Mouse (Mus musculus): Measurements from ENCODE around the gene Gm42906.

Gm42906 gene

DNA sequence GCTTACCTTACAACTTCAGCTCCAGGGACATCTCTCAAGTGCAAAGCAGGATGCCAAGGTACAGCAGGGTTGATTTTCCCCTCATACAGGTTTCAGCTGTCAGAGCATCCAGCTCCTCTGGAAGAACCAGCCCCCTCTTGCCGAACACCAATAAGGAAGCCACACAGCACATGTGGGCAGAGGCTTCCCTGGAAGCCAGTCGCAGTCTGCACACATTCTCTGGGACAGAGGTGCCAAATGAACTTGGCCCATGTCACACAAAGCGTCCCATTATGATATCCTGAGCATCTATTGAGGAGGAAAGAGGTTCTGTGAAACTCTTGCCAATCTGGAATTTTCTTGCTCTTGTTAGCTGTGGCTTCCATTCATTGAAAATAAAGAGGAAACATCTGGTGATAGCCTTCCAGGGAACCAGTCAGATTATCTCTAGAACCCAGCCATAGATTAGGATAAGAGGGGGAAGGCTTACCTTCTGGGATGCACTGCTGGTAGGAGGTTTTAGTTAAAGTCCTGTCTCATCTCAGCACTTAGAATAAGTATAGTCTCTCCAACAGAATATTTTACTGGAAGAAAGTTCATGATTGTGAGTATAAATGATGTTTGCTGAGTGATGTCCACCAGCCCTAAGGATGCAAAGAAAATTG, at the start of gene Gm42906:
TSS of gene Gm42906 (minus strand) at position 51 of the 644 bp plus-strand sequence.
- H3K27me3 ChIP-seq (ENCODE audit: control insufficient read depth, insufficient read depth, low read length, poor library complexity, severe bottlenecking) = no peaks in the 10 kb centered on the region
- DNase-seq (ENCODE audit: low read depth, low spot score) = no peak
- no peaks in the 10 kb centered on the region for H3K36me3 ChIP-seq (ENCODE audit: control insufficient read depth, insufficient read depth, low read length, poor library complexity, severe bottlenecking)

DNA sequence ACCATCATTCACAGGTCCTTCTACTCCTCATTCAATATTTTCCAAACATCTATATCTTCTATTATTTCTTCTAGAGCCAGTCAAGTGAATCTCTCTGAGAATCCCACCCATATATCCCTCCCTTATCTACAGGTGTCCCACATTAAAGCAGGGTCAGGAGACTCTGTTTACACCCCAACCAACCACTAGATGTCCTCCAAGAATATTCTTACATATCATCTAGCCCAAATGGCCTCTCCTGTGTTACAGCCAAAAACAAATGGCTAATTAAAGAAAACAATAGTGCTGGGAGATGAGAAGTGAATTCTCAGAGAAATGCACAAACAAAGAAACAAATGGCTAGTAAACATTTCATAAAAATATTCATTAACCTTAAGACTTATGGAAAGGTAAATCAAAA, 17.7 kb upstream of the Gm42906 start:
- no peaks in the 10 kb centered on the region for H3K36me3 ChIP-seq (ENCODE audit: control insufficient read depth, insufficient read depth, low read length, poor library complexity, severe bottlenecking)
- DNase-seq (ENCODE audit: low read depth, low spot score) = peak; percentile 39
- no peaks in the 10 kb centered on the region for H3K27me3 ChIP-seq (ENCODE audit: control insufficient read depth, insufficient read depth, low read length, poor library complexity, severe bottlenecking)

DNA sequence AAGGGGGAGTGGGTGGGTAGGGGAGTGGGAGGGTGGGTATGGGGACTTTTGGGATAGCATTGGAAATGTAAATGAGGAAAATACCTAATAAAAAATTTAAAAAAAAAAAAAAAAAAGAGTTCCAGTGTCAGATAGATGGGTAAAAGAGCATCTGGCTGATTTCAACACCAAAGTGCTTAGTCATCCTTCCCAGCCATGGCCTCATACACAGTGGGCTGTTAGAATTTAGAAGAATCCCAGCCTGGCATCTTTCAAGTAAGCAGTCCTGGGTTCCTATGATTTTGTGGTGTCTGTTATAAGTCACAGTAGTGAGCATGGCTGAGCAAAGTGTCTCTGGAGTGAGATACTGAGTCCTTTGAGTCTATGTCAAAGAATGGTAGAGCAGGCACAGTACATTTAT, 7.1 kb upstream of the Gm42906 start:
- Histone ChIP-seq H3K36me3 (ENCODE audit: control insufficient read depth, insufficient read depth, low read length, poor library complexity, severe bottlenecking) (no peaks in the 10 kb centered on the region), H3K27me3 (ENCODE audit: control insufficient read depth, insufficient read depth, low read length, poor library complexity, severe bottlenecking) (no peaks in the 10 kb centered on the region)
- DNase-seq (ENCODE audit: low read depth, low spot score) = no peak

DNA sequence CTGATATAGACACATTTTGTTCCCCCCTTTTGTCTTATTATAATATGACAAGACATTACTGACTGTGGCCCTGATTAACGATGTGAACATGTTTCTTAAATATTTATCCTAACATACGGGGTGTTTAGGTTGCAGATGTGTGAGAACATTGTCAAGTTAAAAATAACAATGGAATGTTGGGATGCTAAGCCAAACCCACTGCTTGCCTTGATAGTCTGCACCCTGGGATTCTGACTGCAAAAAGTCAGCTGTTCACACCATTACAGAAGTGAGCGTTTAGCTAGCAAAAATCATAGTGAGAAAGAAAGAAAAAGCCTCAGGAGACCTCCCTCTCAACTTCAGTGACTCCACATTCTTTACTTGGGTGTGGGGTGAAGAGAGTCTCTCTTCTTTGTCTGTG, 1.5 kb downstream of the Gm42906 start:
- Histone ChIP-seq H3K36me3 (ENCODE audit: control insufficient read depth, insufficient read depth, low read length, poor library complexity, severe bottlenecking) (no peaks in the 10 kb centered on the region), H3K27me3 (ENCODE audit: control insufficient read depth, insufficient read depth, low read length, poor library complexity, severe bottlenecking) (no peaks in the 10 kb centered on the region)
- no peak for DNase-seq (ENCODE audit: low read depth, low spot score)

DNA sequence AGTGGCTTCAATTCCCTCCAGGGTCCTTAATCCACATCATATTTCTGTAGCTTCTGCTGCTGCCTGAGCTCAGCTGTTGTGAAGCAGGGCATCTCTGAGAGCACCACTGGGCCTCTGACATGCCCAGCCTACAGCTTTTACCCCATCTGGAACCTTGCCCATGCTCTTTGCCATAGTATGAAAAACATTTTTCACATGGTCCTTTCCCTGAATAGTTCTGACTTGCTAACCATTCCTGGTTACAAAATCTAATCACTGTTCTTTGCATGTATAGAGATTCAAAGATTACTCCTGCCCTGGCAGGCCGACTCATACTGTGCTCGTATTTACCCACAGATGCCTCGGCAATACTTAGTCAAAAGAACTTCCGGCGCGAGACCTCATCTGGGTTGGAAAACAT, 5.3 kb downstream of the Gm42906 start:
- no peak for DNase-seq (ENCODE audit: low read depth, low spot score)
- no peaks in the 10 kb centered on the region for H3K36me3 ChIP-seq (ENCODE audit: control insufficient read depth, insufficient read depth, low read length, poor library complexity, severe bottlenecking)
- H3K27me3 ChIP-seq (ENCODE audit: control insufficient read depth, insufficient read depth, low read length, poor library complexity, severe bottlenecking) = no peaks in the 10 kb centered on the region

DNA sequence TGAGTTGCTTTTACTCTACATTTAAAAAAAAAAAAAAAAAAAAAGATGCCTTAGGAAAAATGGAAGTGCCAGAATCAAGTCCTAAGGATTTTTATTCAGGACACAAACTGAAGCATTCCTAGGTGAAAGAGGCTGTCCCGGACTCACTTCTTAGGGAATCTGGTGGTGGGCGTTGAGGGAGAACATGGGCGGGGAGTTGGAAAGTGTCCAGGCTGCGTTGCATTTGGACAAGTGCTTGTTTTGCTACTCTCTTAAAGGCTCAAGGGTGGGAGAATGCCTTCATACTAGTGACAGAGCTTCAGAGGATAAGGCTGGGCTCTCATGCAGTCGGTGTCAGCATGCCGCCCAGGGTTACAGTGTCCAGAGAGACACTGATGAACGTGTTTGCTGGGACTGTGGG, 6.1 kb downstream of the Gm42906 start:
- Histone ChIP-seq H3K36me3 (ENCODE audit: control insufficient read depth, insufficient read depth, low read length, poor library complexity, severe bottlenecking) (no peaks in the 10 kb centered on the region), H3K27me3 (ENCODE audit: control insufficient read depth, insufficient read depth, low read length, poor library complexity, severe bottlenecking) (no peaks in the 10 kb centered on the region)
- no peak for DNase-seq (ENCODE audit: low read depth, low spot score)

DNA sequence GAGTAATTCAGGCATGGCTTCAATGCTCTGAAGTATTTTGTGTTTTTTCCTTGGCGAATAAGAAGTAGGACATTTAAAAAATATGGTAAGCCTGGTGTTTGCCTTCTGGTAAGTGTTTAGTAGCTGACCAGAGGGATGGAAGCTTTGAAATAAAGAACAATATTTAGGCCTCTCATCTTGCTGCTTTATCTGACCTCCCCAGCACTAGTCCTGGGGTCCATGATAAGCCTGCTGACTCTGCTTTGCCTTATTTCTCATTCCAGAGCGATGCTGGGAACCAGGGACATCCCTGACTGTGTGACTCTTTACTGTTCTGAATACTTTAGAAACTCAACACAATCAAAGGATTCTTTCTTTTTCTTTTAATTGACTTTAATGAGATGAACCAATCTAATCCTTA, 9.4 kb downstream of the Gm42906 start:
- DNase-seq (ENCODE audit: low read depth, low spot score) = no peak
- Histone ChIP-seq H3K36me3 (ENCODE audit: control insufficient read depth, insufficient read depth, low read length, poor library complexity, severe bottlenecking) (no peaks in the 10 kb centered on the region), H3K27me3 (ENCODE audit: control insufficient read depth, insufficient read depth, low read length, poor library complexity, severe bottlenecking) (no peaks in the 10 kb centered on the region)

DNA sequence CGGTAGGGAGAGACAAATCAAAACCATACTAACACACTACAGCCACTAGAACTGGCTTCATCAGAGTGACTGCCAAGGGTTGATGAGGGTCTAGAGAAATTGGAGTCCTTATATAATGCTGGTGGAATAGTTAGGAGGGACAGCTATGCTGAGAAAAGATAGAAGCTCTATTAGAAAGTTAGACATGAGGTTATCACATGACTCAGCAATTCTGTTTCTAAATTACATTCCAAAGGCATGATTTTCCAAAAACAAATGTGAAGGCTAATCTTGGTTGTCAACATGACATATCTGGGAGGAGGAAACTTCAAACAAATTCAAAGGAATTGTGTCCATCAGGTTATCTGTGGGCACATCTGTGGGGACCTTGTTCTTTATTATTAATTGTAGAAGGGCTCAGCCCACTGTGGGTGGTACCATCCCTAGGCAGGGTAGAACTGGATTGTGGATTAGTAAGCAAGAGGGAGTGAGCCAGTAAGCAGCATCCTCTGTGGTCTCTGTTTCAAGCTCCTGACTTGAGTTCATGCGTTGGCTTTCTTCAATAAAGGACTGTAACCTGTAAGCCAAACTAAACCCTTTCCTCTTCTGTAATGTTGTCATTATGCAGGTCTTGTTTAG, 10.4 kb downstream of the Gm42906 start:
- Histone ChIP-seq H3K36me3 (ENCODE audit: control insufficient read depth, insufficient read depth, low read length, poor library complexity, severe bottlenecking) (no peaks in the 10 kb centered on the region), H3K27me3 (ENCODE audit: control insufficient read depth, insufficient read depth, low read length, poor library complexity, severe bottlenecking) (no peaks in the 10 kb centered on the region)
- DNase-seq (ENCODE audit: low read depth, low spot score) = no peak

DNA sequence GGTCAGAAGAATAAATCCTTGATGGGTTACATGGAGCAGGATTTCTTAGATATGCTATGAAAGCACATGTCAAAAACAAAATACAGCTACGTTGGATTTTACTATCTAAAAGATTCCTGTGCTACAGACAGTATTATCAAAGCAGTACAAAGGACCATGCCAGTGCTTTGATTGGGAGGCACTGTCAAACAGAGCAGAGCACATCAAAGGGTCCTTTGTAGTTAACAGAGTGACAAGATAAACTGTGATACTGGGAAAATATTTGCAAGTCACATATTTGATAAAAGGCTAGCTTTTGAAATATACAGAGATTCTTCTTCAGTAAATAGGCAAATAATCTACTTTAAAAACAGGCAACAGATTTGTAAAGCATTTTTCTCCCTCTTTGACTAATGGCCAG, 11.0 kb downstream of the Gm42906 start:
- Histone ChIP-seq H3K36me3 (ENCODE audit: control insufficient read depth, insufficient read depth, low read length, poor library complexity, severe bottlenecking) (no peaks in the 10 kb centered on the region), H3K27me3 (ENCODE audit: control insufficient read depth, insufficient read depth, low read length, poor library complexity, severe bottlenecking) (no peaks in the 10 kb centered on the region)
- DNase-seq (ENCODE audit: low read depth, low spot score) = no peak

DNA sequence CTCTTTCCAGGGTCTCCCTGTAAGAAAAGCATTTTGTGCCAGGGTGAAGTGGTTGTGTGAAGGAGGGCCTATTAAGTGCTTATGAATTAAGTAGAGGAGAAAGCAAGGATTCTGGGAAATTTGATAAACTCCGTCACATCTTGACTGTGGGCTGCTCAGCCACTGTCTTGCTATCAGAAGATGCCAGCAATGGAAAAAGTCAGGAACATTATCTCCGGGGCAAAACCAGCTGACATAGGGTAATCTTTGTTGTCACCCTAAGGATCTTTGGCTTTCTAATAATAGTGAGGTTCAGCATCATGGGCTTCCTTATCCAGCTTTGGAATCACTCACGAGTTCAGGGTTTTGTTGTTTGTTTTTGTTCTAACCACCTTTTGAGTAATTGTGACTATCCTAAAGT, 14.3 kb downstream of the Gm42906 start:
- DNase-seq (ENCODE audit: low read depth, low spot score) = no peak
- Histone ChIP-seq H3K36me3 (ENCODE audit: control insufficient read depth, insufficient read depth, low read length, poor library complexity, severe bottlenecking) (no peaks in the 10 kb centered on the region), H3K27me3 (ENCODE audit: control insufficient read depth, insufficient read depth, low read length, poor library complexity, severe bottlenecking) (no peaks in the 10 kb centered on the region)

DNA sequence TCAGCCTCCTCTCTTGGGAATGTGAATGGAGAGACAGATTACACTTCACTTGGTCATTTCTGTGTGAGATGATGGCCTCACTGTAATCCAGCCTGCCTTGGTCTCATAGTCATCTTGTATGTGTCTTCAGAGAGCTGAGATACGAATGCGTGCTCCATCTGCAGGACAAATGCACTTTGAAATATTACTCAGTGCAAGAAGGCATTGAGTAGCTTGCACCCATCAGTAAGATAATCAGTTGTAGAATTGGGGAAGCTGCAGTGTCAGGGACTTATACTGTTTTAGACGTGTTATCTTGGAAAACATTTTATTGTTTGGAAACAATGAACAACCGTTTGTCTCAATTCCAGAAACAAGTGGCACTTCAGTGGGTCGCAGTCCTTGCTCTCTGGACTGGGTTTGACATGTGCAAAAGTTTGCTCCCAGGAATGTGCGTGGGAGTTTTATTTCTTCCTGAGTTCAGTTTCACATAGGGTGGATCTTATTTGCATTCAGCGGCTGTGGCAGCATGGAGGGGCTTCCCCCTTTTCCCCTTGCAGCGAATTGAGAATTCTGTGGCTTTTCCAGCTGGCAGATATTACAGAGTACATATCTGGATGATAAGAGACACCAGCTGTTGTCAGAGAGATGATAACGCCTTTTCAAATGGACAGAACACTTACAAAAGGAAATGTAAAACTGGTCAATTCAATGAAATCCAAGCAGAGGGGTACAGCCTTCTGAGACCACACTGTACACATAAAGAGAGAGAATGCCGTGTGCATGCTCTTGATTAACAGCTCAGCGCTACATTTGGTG, 15.1 kb downstream of the Gm42906 start:
- H3K36me3 ChIP-seq (ENCODE audit: control insufficient read depth, insufficient read depth, low read length, poor library complexity, severe bottlenecking) = no peaks in the 10 kb centered on the region
- no peaks in the 10 kb centered on the region for H3K27me3 ChIP-seq (ENCODE audit: control insufficient read depth, insufficient read depth, low read length, poor library complexity, severe bottlenecking)
- DNase-seq (ENCODE audit: low read depth, low spot score) = no peak

DNA sequence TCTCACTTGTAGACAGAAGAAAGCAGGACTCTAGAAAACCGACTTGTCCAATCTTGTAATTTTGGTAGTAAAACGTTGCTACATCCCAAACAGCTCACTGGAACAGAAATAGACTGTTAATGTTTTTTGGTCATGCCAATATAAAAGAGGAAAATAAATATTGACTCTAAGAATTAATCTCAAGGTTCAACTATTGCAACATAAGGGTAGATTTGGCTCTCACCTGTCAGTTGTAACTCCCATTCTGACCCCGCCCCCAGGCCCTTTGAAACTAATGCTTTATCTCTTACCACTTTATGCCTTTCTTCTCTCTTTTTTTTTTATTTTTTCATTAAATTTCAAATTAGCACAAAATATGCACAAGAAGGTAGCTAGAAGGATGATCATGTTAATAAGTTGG, 18.0 kb downstream of the Gm42906 start:
- no peaks in the 10 kb centered on the region for H3K27me3 ChIP-seq (ENCODE audit: control insufficient read depth, insufficient read depth, low read length, poor library complexity, severe bottlenecking)
- DNase-seq (ENCODE audit: low read depth, low spot score) = no peak
- H3K36me3 ChIP-seq (ENCODE audit: control insufficient read depth, insufficient read depth, low read length, poor library complexity, severe bottlenecking) = no peaks in the 10 kb centered on the region

DNA sequence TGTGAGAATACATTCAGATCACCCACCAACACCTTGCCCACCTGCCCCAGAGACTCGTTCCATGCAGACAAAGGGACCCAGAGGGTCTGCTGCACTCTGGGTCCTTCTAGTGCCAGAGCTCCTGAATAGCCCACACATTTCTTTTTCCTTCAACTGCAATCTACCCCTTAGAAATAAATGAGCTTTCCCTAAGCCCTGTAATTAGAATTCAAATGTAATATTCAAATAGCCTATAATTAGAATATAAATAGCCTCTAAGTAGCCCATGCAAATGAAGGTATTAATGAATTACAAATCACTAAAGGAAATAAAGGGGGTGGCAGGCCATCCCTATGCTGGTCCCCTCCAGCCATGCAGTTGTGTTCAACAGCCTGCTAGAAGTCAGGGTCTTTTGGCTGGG, 18.7 kb downstream of the Gm42906 start:
- no peaks in the 10 kb centered on the region for H3K36me3 ChIP-seq (ENCODE audit: control insufficient read depth, insufficient read depth, low read length, poor library complexity, severe bottlenecking)
- no peak for DNase-seq (ENCODE audit: low read depth, low spot score)
- no peaks in the 10 kb centered on the region for H3K27me3 ChIP-seq (ENCODE audit: control insufficient read depth, insufficient read depth, low read length, poor library complexity, severe bottlenecking)

DNA sequence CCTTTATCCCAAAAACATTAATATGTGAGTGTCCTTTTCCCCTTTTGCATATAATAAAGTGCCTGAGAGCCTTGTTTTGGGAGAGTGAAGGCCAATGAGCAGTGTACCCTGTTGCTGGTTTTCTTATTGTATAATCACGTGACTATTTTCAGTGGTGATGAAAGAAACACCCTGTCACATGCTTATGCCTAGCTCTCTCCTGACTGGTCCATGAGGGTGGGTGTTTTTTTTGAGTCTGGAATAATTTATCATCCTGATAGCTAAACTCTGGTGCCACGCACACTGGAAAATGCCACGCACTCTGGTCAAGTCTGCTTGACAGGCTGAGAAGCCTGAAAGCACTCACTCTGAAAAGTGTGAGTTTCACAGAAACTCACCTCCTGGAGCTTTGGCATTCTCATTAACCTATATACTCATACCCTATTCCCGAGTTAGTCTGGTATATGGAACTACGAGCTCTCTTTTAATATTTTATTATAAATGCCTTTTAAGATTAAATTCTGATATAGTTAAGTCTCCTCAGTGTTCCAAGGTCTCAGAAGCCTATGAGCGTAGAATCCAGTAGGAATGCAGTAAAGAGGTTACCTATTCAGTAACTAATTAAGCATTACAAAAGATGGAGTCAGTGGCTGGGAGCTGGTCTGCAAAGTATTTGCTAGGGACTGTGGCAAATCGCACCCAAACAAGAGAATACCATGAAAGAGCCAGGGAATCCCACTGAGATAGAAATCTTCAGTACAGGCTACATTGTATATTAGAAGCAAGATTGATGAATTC, 19.7 kb downstream of the Gm42906 start:
- Histone ChIP-seq H3K36me3 (ENCODE audit: control insufficient read depth, insufficient read depth, low read length, poor library complexity, severe bottlenecking) (no peaks in the 10 kb centered on the region), H3K27me3 (ENCODE audit: control insufficient read depth, insufficient read depth, low read length, poor library complexity, severe bottlenecking) (no peaks in the 10 kb centered on the region)
- no peak for DNase-seq (ENCODE audit: low read depth, low spot score)

DNA sequence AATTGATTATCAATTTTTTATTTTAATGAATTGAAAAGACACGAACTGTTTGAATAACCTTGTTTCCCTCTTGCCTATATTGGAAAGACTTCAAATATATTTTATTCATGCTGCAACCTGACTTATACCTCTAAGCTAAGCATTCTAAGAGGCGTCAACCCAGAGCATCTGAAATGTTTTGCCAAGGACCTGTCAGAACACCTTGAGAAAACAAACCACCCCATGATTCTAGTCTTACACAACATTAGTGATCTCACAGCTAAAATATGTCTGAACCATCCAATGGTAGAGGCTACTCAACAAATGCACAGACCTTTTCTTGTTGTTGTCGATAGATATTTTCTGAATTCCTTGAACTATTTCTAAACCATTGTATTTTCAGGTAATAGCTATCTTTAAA, 20.5 kb downstream of the Gm42906 start:
- Histone ChIP-seq H3K36me3 (ENCODE audit: control insufficient read depth, insufficient read depth, low read length, poor library complexity, severe bottlenecking) (no peaks in the 10 kb centered on the region), H3K27me3 (ENCODE audit: control insufficient read depth, insufficient read depth, low read length, poor library complexity, severe bottlenecking) (no peaks in the 10 kb centered on the region)
- no peak for DNase-seq (ENCODE audit: low read depth, low spot score)

All from splenic B cell, adult 2 months (primary cell).